Mouse (Mus musculus): ENCODE data around the gene Uggt2.

DNA sequence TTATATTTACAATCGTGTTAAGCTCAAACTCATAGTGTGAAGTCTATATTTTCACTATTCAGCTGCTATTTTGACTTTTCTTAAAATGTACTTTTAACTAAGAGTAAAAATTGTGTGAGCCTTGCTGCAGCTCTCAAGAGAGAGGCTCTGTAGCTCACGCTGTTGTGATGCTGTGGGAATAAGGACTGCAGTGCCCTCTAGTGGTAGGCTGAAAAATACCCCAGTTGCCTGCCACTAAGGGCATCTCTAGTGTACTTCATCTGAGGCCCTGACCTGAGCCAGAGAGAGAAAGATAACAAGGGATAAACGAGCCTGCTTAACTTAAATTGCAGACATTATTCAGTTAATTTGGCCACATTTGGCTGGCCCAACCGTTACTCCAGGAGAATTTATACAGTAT is 72.1 kb downstream of the Uggt2 start:
- TF ChIP-seq CTCF (IDR thresholded peaks at IDR 0.05; ENCODE audit: control insufficient read depth, insufficient read depth, insufficient read length), result peak; percentile 44
- no peak for TF ChIP-seq USF1 (IDR thresholded peaks at IDR 0.05; ENCODE audit: low read depth)
- TF ChIP-seq MYOD1 (IDR thresholded peaks at IDR 0.05; ENCODE audit: control insufficient read depth, insufficient read length, low read depth), result no peak
